Mouse (Mus musculus) gastrocnemius, postnatal 10 days (tissue): ENCODE measurements around the gene Numbl. TPM values are rescaled to one million over a fixed set of nuclear protein-coding genes. Genes with fewer than 3 reads are reported as not detected.

Experiments
- DNase-seq: peaks from one replicate; pipeline ENCODE4 v3.0.0; 2021; ENCODE audit warnings: mixed read lengths
- total RNA-seq, 2 experiments: library from RNA; stranded (reverse); gene quantifications; 2 replicates each; pipeline ENCODE4 v1.2.3; 2021

The Numbl gene
- total RNA-seq, 2 experiments from 2014 or later: 14.7 to 17.0 TPM

DNA sequence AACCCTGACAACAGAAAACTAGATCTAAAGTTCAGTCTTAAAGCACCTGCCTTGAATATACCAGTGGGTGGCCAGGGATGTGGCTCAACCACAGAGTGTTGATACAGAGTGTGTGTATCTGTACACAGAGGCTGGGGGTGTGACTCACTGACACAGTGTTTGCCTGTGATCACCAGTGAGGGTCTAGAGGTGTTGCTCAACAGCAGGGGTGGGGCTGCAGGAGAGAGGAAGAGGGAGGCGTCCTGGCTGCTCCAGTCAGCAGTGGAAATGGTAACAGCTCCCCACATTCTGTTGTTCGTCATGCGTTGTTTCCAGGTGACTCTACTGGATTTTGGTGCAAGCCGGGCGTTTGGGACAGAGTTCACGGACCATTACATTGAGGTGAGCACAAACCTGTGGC is 6.3 kb upstream of the Numbl start:
- DNase-seq: no peak

DNA sequence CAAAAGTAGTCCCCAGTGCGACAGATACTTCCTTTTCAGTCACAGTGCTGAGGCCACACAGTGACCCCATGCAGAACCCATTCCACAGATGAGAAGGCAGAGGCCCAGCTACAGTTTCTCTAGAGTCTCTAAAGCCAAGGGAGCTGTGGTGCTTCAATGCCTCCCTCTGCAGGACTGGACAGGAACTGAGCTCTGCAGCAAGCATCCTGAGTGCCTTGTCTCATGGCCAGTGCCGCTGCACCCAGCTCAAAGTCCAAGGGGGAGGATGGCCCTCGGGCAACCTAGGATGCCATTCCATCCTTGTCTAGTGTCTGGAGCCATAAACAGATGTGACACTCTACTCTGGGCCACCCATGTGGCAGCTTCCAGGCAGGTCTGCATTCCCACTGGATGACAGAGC is 2.5 kb upstream of the Numbl start:
- no peak for DNase-seq

DNA sequence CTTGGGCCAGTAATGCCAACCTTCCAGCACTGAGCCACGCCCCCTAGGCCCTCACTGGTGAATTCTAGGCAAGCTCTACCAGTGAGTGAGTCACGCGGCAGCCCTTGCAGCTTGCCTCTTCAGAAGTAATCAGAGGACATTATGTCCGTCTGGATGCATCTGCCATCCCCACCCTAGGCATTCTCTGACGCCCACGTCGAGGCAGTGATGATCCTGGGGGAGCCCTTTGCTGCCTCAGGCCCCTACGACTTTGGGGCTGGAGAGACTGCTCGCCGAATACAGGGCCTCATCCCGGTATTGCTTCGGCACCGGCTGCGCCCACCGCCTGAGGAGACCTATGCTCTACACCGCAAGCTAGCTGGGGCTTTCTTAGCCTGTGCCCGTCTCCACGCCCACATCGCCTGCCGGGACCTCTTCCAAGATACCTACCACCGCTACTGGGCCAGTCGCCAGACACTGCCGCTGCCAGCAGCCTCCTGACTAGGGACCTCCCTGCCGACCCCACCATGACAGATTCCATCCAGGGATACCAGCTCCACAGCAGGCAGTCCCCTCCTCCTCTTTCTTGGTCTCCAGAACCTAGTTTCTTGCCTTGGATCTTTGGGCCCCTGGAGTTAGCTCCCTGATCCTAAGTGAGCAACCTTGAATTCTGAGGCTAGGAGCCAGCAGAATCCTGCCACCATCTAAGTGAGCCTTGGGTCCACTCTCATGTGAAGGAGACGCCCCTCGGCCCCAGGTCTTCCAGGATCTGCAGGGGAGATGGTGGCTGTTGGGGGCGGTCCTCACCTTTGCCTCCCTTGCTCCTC is 984 bp upstream of the Numbl start:
- DNase-seq: peak; percentile 55

DNA sequence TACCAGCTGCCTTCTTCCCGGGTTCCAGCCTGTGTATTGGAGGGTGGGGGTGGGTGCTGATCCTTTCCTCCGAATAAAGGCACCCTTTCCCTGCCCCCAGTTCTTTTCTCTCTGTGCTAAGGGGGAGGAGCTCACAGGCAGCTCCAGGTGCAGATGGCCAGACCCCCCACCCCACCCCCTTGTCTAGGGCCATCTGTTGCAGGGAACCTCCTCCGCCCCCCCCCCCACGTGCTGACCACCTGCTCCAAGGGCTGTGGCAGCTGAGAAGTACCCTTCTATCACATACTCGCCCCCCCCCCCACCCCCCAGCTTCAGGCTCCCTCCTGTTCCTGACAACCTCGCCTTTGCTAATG is 405 bp upstream of the Numbl start:
- no peak for DNase-seq

DNA sequence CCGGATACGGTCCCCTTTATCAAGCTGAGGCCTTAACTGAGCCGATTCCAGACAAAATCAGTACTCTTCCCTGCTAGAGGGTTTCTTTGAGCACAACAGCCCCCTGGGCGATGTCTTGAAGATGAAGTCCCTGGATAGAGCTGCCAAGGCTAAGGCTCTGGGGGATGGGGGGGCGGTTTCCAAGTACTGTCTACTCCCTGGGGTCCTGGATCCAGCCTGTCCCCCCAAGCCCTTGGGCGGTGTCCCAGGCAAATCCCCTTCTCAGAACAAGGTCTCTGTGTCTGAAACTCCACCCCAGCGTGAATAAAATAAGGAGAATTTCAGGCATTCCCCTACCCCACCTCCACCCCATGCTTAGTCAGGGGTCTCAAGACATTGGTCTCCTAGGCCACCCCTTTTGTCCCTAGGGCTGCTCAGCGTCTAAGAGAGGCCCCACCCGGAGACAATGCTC is 1.1 kb downstream of the Numbl start:
- peak; percentile 23 for DNase-seq

DNA sequence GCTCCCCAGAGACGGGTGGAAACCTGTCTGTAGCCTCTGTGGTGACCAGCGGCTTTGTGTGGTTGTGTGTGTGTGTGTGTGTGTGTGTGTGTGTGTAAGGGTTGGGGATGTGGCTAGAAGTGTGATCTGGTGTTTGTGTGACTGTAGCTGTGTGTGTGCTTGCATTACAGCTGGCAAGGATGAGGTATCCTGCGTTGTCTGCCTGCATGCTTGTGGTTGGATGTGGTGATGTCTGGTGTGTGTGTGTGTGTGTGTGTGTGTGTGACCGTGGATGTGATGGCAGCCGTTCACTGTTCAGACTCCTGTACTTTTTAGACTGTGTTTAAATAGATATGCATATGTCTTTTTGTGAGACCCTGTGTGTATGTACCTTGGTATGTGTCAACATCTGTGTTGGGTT is 1.5 kb downstream of the Numbl start:
- DNase-seq: no peak

DNA sequence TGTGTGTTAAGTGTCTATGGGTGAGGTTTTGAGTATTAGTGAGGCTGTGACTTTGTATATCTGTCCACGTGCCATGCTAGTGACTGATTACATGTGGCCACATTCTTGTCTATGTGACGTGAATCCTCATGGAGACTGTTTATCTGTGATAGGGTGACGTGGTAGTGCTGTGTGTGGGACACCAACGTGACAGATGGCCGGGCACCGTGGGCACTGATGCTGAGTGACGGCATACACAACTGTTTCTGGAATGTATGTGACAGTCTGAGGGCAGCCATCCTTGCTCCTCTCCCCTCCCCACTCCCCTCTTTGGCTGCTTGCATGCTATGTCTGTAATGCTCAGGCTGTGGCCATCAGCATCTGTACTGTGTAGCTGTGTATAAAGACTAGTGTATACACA is 2.6 kb downstream of the Numbl start:
- no peak for DNase-seq

DNA sequence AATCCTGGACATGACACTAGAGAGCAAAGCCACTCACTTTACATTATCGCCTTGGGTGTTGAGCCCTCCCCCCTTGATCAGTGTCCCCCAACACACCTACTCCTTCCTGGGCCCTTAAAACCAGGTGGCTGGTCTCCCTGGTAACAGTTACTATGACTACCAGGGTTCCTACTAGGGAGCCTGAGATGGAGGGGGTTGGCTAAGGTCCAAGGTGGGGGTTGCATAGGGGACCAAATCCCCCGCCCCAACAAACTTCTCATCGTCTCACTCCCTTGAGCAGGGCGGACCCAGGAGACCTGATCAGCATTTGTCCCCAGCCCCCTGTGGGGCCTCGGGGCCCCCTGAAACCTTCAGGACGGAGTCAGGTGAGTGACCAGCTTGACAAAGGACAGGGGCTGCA is 3.7 kb downstream of the Numbl start:
- DNase-seq: no peak

DNA sequence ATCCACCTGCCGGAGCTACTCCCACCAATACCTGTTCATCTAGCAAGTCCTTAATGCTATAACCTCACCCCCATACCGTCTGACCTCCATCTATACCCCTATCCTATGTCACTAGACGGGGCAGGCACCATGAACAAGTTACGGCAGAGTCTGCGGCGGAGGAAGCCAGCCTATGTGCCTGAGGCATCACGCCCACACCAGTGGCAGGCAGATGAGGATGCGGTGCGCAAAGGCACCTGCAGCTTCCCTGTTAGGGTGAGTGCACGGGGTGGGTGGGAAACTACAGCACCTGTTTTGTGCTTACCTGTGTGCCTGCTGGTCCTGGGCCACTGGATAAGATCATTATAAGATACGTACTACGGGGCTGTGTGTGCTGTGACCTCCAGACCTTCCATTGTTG is 6.5 kb downstream of the Numbl start:
- DNase-seq: no peak

DNA sequence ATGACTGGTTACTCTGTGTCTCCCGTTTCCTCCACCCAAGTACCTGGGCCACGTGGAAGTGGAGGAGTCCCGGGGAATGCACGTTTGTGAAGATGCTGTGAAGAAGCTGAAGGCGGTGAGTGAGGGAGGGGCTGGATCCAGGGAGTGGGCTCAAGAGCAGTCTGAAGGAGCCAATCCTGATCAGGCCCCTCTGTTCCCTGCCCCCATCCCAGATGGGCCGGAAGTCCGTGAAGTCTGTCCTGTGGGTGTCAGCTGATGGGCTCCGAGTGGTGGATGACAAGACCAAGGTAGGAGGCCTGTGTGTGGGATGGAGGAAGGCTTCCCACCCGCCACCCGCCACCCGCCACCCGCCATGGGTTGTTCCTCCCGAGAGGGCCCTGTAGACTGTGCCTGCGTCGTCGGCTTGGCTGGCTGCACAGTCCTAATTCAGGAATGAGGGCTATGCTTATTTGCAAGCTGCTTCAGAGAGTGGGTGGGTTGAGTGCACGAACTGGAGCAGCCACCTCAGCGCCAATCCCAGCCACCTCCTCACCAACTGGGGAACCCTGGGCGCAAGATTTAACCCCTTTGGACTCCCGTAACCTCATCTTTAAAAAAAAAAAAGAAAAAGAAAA is 8.4 kb downstream of the Numbl start:
- peak; percentile 4 for DNase-seq

DNA sequence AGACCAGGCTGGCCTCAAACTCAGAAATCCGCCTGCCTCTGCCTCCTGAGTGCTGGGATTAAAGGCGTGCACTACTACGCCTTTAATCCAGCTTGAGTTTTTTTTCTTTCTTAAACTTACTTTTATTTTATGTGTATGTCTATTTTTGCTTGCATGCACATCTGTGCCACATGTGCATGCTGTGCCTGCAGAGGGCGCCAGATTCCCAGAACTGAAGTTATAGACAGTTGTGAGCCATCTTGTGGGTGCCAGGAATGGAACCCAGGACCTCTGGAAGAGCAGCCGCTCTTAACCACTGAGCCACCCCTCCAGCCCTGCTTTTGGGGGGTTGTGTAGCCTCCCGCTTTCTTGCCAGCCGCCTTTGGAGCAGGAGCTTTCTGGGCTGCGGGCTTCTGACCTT is 13.2 kb downstream of the Numbl start:
- DNase-seq: no peak

DNA sequence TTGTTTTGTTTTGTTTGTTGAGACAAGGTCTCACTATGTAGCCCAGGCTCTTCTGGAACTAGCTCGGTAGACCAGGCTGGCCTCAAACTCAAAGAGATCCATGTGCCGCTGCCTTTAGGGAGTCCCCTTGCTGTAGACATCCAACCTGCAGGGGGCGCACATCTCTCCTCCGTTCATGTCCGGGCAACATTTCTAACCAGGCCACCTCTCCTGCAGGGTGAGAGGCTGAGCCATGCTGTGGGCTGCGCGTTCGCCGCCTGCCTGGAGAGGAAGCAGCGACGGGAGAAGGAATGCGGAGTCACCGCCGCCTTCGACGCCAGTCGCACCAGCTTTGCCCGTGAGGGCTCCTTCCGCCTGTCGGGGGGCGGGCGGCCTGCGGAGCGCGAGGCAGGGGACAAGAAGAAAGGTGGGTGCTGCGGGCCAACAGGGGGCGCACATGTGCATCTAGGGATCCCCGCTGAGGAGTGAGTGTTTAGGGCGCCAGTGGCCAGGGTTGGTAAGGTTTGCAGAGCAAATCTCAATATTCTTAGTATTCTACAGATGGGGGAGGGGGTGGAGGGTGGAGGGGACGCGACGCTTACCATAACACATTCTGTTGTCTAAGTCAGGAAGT is 15.6 kb downstream of the Numbl start:
- peak; percentile 51 for DNase-seq

DNA sequence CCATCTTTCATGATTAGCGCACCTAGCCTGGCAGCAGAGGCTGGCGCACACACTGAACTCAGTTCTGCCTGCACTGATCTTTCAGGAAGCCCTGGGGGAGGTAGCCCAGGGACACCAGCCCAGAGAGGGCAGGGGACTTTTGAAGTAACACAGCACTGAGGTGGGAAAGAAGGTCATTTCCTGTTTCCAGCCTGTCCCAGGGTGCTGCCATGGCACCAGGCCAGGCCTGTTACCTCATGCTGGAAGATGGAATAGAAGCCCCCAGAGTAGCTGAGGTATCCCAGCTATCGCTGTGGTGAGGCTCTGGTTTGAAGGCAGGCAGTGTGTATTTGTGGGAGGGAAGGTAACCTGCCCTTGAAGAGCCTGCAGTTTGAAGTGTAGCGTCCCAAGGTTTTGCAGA is 16.7 kb downstream of the Numbl start:
- DNase-seq: peak; percentile 37

DNA sequence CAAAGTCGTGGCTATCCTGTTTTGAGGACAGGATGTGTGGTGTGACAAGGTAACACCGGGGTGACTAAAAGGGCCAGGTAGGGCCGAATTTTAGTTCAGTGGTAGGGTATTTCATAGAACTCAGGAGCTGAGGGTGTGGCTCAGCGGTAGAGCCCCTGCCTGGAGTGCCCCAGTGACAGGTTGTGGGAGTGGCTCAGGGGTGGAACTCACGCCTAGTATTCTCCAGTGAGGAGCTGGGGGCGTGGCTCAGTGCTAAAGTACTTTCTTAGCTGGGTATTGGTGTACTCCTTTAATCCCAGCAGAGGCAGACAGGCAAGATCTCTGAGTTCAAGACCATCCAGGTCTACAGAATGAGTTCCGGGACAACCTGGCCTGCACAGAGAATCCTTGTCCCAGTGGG is 17.8 kb downstream of the Numbl start:
- no peak for DNase-seq

DNA sequence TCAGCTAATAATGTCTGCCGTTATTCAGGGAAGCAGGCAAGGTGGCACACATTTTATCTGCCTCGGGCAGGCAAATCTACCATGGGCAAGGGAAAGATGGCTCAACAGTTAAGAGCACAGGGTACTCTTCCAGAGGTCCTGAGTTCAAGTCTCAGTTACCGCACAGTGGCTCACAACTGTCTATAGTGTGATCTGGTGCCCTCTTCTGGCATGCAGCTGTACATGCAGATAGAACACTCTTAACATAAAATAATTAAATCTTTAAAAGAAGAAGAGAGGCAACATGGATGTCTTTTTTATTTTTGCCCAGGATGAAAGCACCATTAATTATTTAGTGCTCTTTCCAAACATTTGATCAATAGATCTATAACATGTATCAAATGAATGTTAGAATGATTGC is 19.0 kb downstream of the Numbl start:
- DNase-seq: no peak

DNA sequence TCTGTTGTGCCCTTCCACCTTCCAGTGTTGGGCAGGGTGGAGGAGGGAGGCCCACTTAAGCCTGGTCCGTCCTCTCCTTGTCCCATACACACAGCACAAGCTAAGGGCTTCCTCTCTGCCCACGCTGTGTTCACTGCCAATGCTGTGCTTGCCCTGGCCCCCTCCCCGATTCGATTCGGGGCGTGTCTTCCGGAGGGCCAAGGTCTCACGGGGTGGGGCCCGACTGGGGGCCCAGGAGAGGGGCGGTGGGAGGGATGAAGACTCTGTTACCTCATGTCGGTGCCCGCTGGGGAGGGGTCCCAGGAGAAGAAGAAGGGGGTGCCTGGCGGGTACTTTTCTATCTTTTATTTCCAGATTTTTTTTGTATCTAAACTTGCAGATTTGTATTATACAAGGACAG is 23.5 kb downstream of the Numbl start:
- DNase-seq: no peak

DNA sequence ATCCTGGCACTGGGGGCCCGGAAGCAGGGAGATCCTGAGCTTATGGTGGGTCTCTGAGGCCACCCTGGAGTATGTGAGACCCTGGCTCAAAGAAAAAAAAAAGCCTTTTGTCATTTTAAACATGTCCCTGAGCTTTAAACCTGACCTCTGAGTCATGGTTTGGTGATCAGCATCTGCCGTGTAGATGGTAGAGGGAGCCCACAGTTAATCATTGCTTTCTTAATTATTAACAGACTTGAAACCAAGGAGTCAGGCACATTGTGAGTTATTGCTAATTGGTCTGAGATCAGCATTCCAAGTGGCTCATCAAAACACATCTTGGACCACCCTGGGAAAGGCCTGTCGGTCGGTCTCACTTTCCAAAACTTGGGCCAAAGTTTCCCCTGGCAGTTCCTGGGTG is 24.0 kb downstream of the Numbl start:
- DNase-seq: no peak

DNA sequence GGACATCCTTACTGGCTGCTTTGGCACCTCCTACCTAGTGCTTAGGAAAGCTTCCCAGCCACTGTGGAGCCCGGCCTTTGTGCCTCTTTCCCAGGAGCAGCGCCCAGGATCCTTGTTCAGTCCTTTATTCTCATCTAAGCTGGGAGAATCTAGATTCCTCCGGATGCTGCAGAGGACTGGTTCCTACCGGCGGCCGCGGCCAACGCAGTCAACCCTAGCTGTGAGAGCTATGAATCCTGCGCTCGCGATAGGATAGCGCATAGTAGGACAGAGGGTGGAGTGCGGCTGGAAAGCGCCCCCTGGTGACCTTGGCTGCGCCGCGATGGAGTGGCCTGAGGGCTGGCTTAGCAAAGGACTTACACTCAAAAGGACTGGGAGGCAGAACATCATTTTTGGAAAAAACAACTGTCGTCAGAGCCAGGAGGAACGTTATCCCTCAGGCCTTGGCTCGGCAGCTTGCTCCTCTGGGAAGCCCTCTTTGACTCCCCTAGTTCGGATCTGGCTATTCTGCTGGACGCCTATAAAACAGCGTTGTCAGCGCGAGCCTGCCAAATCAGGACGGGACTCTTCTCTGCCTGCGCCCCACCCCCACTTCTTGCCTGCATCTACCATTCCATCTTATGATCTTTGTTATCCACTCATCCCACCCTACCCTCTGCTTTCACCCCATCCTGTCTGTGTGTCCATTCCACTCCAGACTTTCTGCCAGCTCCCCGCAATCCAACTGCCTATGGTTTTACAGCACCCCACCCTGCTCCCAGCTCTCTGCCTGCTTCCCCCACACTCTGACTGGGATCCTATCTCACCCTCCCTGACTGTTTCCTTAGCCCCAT is 26.8 kb downstream of the Numbl start:
- DNase-seq: peak; percentile 68

DNA sequence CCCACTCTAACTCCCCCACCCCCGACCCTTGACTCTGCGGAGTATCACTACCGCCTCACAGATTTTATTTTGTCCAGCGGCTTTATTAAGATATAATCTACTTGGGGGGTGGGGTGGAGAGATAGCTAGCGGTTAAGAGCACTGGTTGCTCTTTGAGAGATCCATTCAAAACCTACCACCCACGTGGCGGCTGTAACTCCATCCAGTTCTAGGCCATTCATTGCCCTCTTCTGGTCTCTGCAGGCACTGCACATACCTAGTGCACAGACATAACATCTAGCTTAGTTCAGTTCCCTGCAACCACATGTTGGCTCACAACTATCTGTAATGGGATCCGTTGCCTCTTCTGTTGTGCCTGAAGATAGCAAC is 27.4 kb downstream of the Numbl start:
- DNase-seq: peak; percentile 61

DNA sequence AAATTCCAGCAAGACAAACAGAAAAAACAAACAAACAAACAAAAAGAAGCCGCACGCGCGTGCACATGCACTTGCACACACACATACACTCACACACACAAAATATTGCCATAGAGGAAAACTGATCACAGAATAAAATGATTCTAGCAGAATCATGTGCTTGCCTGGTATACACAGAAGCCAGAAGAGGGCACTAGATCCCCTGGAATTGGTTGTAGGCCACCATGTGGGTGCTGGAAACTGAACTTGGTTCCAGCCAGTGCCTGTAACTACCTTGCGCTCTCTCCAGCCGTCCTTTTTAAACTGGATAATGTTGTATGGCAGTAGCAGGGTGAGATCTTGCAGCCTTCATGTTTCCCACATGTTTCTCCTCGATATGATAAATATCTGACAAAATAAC is 30.5 kb downstream of the Numbl start:
- DNase-seq: no peak

DNA sequence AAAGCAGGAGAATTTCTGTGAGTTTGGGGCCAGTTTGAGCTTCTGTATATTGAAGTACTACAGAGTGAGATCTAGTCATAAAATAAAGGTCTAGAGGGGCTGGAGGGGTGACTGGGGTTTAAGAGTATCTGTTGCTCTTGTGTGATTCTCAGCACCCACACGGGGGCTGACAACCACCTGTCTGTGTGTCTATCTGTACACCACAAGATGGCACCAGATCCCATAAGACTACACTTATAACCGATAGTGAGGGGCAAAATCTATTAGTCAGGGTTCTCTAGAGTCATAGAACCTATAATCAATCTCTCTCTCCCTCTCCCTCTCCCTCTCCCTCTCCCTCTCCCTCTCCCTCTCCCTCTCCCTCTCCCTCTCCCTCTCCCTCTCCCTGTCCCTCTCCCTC is 32.3 kb downstream of the Numbl start:
- DNase-seq: no peak

DNA sequence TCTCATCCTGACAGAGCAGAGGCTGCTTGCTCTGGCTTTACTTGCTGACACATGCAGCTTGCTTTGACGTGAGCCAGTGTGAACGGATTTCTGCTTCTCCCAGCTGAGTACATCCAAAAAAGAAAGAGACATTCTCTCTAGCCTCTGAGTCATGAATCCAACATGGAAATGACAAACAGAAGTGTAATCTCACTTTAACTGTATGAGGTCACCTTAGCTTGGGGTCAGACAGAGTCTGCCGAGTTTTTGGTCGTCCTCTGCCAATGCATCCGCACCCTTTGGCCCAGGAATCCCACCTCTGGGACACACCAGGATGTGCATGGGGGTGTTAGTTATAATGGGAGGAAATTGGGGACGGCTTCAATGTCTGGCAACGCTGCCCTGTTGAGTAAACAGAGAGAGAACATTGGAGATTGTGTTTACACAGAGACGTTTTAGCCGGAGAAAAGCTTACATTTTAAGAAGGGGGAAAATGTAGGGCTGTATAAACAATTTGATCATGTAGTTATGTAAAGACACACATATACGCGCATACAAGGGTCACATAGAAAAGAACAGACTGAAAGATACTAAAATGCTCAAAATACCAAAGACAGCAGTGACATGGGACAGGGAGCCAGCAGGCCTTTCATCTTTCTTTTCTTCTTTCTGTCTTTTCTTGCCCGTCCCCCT is 33.7 kb downstream of the Numbl start:
- DNase-seq: peak; percentile 38
